Mouse (Mus musculus) urinary bladder, postnatal 4 days (tissue): ENCODE results near the gene Pigb.

Experiments
- DNase-seq, 2 experiments: peaks; one replicate each; pipeline ENCODE4 v3.0.0; 2021 to 2022; ENCODE audit warnings: low spot score in 2 of 2

Gene Pigb

DNA sequence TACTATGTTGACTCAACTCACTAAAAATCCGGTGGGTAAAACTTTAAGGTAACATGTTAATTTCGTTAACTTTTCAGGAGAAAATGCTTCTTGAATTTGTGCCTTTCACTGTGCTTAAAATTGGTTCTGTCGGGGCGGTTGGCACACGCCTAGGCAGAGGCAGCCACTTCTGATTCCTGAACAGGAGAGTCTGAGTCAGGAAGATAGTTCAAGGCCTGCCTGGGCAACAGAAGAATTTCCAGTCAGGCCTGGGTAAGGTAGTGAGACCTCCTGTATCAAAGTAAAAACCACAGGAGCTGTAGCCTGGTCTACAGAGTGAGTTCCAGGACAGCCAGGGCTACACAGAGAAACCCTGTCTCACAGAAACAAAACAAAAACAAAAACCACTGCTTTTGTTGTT, 47.6 kb downstream of the Pigb start:
- no peak for DNase-seq

DNA sequence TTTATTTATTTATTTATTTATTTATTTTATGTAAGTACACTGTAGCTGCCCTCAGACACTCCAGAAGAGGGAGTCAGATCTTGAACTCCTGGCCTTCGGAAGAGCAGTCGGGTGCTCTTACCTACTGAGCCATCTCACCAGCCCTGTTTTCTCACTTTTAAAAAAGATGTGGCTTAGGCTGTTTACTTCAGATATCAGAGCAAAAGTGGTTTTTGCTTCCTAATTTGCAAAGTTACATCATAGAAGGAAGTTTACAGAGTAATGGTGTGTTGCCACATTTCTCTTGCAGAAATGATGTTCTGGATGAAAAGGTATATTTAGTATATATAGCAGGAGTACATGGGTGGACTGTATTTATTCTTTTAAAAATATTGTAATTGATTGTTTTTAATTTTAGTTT, 48.8 kb downstream of the Pigb start:
- DNase-seq = no peak

DNA sequence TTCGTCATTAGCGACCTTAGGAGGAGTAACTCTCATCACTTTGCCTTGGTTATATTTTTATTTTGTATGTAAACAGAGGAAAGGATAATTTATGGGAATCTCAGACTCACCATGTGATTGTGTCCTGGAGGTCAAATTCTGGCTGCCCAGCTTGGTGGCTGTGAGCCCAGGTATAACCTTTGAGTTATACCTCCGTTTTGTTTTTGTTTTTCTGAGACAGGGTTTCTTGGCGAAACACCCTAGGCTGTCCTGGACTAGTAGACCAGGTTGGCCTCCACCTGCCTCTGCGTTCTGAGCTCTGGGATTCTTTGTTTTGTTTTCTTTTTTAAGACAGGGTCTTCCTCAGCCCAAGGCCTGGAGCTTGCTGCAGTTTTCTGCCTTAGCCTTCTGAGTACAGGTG, 51.5 kb downstream of the Pigb start:
- no peak for DNase-seq

DNA sequence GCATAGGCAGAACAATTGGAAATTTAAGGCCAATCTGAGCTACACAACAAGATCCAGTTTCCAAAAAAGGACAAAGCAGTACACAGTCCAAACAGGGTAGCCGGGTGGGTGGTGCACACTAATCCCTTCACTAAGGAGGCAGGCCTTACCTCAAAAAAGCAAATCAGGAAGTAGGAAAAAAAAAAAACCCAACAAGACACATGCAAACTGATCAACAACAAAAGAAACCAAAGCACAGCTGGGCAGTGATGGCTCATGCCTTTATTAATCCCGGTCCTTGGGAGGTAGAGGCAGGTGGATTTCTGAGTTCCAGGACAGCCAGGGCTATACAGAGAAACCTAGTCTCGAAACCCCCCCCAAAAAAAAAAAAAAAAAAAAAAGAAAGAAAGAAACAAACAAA, 52.5 kb downstream of the Pigb start:
- DNase-seq = no peak

DNA sequence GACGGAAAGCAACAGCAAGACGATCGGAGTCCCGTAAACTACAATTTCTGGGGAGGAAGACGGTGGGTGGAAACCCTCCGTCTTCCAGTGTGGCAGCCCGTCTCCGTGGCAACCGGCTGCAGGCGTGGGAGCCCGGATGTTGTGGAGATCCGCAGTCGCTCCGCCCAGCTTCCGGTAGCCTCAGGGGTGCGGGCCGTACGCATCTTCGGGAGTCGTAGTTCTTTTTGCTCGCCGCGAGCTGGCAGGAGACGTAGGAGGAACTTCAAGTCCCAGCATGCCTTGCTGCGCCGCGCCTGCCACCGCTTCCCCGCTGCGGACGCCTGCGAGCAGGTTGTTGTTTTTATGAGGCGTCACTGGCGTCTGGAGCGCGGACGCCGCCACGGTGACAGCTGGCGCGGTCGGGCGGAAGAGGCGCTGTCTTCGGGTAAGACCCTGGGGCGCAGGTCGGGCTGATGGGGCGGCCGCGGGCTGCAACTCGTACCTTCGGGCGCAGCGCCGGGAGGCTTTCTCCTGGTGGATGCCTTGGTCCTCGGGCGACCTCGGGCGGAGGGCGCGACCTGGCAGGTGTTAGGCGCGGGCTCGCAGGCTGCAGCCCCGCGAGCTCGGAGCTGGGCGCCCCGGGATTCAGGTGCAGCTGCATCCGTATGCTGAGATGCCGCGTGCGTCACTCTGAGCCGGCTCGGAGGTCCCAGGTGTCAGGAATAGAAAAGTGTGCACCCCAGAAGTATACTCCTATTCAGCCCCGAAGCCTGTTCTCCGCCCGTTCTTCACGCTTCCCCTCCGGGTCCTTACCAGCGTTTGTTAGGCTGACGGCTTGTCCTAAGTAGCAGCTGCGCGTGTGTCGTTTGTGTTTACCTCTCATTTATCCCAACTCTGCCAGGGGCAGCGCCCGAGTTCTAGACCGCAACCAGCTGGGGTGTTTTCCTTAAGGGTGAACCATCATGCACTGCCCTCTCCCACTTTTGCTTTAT, 54.6 kb downstream of the Pigb start, which contains the start of the genes Ccpg1os and Ccpg1:
Gene Ccpg1os, minus strand, starts transcription at position 133 of the 971 bp plus-strand sequence.
Gene Ccpg1, plus strand, starts transcription at position 180 of the 971 bp plus-strand sequence.
- DNase-seq = peak; percentile 95 to 96

DNA sequence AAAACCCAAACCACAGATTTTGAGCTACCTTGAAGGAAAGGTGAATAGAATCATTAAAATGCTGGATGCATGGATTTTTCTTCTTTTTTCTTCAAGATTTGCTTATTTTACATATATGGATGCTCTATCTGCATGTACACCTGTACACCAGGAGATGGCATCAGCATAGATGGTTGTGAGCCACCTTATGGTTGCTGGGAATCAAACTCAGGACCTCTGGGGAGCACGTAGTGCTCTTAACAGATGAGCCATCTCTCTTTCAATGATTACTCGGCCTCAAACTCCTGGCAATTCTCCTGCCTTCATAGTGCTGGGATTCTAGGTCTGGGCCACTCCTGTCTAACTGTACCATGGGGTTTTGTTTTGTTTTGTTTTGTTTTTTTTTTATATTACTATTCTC, 57.1 kb downstream of the Pigb start:
- no peak for DNase-seq

DNA sequence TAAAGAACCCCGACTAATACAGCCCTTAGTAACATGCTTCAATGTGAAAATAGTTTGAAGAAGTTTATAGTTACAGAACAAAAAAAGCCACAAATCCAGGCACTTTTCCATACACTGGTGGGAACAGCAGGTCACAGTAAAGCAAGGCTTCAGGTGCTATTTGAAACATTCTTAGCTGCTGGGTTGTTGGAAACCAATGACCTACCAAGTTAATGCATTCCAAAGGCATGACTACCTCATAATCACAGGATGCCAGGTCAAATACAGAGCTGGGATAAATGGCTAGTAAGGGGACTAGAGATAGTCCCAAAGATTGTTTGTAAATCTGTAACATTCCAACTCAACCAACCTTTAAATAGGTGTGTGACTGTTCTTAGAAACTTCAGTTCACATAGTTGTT, 64.9 kb downstream of the Pigb start:
- DNase-seq = no peak

DNA sequence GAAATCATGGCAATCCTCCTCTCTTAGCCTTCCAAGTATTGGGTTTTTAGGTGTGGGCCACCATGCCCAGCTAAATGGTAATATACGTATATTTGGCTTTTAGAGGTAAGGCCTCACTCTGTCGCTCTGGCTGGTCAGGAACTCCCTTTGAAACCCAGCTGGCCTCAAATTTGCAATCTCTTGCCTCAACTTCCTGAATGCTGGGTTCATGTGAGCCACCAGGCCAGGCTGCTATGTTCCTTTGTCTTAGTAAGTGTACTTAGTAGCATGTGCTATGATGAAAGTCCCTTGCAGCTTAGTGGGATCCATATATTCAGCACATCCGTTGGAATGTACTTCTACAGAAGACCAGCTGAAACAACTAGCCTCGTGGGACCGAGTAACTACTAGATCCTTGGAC, 65.4 kb downstream of the Pigb start:
- no peak for DNase-seq

DNA sequence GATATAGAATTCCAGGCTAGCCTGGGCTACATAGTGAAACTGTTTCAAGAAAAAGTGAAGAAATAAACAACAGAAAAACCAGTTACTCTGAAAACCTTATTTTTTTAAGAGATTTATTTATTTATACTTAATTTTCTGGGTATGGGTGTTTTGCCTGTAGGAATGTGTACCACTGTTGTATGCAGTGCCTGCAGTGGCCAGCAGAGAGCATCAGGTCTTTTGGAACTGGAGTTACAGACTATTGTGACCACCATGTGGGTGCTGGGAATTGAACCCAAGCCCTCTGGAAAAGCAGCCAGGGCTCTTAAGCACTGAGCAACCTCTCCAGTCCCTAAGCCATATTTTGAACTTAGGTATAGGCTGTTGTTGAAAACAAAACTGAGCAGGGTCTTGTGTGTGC, 67.2 kb downstream of the Pigb start:
- no peak for DNase-seq

DNA sequence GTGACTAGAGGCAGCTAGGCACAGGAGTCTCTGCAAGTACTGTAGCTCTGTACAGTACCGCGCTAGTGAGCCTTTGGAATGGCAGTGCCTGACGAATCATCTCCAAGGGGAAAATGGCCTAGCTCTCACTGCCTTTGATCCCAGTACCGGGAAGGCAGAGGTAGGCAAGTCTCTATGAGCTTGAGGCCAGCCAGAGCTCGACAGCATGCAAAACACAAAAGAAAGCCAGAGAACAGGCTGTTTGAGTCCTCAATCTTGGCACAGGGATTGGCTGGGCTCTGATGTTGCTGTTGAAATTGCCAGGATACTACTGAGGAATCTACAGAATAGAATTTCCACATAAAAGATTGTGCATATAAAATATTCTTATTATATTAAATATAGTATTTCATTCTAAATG, 67.7 kb downstream of the Pigb start:
- DNase-seq = no peak

DNA sequence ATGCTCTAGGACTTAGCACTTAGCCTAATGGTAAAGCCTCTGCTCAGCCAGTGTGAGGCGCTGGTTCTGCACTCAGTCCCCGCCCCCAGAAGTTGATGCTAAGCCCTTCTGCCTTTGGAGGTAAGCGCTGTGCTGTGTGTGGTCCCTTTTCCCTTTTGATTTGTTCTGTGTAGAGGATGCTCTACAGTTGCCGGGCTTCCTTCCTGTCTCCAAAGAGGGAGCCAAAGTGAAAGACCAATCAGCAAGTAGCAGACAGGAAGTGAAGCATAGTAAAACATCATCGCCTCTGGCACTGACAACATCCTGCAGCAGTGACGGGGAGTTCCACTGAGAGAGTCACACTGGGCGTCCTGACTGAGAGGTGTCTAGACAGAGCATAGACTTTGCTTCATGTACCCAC, 70.3 kb downstream of the Pigb start:
- DNase-seq = no peak

DNA sequence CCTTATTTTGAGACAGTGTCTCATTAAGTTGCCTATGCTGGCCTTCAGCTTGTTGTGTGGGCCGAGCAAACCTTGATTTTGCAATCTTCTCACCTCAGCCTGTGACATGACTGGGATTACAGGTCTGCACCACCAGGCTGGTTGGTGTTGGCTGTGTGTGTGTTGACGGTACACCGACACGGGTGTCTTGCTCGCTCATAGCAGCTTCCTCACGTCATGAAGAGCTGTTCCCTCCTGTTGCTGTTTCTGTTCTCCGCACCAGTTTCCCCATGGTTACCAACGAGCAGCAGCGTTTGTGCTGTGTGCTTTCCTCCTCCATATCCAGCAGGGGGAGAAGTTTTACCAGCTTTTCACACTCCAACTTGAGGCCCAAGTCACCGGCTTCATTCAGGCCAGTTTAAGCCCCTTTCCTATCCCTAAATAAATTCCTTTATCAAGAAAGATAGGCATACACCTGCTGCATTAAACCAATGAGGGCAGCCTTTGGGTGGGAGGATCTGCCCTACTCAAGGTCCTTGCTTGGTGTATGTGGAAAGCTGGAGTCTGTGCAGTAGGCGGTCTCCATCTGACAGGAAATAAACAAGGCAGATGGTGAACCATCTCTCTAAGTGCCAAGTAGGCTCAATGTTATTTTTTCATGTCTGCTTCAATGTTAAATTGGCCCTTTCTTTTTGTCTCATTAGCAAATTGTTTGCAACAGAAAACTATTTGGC, 71.7 kb downstream of the Pigb start:
- peak in 1 of 2 experiments; percentile 24 for DNase-seq

DNA sequence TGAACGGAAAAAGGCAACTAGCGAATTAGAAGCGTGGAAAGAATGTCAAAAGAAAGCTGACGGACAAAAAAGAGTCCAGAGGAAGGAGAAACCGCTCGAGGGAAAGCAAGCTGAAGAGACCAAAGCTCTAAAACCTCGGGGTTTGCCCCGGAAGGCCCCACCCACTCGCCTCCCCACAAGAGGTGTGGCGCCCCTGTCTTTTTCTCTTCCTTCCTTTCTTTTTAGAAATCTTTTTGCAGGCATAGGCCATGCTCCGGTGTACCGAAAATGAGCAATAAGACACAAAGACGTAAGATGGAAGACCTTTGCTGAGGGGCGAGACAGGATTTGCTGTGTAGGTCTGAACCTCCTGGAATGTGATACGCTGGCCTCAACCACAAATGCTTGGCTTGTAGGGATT, 78.2 kb downstream of the Pigb start:
- DNase-seq = no peak

DNA sequence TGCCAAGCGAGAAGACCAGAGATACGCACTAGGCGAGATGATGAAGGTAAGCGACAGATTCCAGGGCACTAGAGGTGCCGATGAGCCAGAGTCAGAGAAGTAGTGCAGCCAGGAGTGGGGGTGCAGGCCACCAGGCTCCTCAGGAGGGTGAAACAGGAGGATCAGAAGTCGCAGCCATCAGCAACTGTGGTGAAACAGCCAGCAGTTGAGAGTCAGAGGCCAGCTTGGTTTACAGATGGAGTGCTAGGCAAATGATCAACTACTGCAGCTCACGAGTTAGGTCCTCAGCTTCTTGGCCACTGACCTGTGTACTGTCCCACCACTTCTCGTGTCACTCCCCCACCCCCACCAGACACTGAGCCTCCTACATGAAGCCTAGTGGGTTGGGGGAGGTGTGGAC, 78.8 kb downstream of the Pigb start:
- DNase-seq = no peak

DNA sequence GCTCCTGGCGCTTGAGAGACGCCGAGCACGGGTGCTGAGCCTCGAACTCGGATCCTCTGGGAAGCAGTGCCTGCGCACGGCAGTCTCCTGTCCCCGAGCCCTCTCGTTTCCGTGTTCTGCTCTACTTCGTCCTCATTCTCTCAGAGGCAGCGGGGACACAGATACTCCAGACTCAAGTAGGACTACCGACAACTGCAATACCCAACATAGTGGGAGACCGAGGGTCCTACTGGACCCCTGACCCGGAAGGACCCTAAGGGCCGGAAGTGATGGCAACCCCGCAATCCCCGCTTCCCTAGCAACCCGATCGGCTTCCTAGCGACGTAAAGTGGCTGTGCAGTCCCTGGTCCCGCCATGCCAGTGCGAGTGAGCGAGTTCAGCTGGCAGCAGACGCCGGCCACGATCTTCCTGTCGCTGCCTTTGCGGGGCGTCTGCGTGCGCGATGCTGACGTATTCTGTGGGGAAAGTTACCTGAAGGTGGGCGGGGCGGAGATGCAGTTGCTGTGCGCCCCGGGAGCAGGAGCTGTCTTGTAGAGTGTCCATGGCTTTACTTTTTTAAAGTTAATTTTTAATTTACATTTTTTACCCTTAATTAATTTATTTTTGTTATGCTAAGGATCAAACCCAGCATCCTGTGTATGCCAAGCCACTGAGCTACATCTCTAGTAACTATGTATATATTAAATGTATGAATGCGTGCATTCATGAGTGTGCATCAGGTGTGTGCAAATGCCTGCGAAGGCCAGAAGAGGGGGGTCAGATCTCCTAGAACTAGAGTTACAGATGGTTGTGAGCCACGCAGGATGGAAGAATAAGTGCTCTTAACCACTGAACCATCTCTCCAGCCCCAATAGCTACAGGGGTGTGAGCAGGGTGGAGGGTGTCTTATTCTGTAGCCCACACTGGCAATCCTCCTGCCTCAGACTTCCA, 81.4 kb downstream of the Pigb start, which contains the start of the genes Dyx1c1 and Gm44503:
Gene Dyx1c1, plus strand, starts transcription at position 265 of the 930 bp plus-strand sequence.
Gene Gm44503, plus strand, starts transcription at position 332 of the 930 bp plus-strand sequence.
- DNase-seq = peak; percentile 68 to 70
